Mouse (Mus musculus): ENCODE results near the gene Ergic1.

Ergic1 gene

DNA sequence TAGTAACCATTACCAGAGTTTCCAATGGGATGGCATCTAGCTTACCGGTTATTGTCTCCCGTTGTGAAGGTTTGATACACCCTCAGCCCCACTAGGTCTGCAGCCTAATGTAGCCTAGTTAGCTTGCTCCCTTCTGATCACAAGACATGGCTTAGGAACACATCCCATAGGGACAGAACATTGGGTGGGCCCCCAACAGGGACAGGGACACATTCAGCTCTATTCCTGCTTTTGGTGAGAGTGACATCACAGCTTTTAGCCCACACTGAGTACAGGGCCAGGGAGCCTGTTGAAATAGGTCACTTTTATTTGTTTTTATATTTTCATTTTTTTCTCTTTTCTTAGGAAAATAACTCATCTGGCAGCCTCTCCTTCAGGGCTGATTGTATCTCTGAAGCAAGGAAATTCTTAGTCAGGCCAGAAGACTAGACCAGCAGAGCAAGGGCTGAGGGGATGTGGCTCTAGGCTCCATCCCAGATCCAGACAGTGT lies 64.3 kb downstream of the Ergic1 start:
- no peak for DNase-seq (ENCODE audit: low spot score)

DNA sequence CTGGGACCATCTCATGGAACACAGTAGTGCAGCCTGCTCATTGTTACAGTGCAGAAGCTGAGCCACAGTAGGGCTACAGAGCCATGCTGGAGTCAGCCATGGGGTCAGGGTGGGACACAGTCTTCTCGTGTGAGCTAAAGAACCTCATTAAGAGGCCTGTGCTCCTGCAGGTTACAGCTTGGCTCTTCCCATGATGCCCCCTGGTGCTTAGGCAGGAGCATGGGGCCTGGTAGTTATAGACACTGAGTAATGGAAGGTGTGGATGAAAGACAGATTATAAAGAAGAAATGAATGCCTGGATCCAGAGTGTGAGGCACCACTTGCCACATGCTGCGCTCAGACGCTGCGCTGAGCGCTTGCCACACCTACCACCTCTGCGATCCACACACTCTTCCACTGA lies 67.2 kb downstream of the Ergic1 start:
- DNase-seq (ENCODE audit: low spot score), result no peak

DNA sequence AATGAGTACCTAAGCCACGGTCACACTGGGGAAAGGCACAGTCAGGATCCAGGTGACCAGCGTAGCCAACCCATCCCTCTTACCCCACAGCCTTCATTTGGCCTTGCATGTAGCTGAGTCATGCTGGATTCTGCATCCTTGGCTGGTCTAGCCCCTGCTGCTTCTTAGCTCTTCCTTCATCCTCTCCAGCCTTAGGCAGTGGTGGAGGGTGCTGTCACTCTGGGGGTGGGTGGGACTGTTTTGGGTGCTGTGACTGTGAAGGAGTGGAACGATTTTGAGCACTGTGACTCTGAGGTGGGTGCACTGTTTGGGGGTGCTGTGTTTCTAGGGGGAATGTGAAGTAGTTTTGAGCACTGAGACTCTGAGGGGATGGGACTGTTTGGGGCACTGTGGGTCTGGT lies 67.6 kb downstream of the Ergic1 start:
- DNase-seq (ENCODE audit: low spot score), result no peak

DNA sequence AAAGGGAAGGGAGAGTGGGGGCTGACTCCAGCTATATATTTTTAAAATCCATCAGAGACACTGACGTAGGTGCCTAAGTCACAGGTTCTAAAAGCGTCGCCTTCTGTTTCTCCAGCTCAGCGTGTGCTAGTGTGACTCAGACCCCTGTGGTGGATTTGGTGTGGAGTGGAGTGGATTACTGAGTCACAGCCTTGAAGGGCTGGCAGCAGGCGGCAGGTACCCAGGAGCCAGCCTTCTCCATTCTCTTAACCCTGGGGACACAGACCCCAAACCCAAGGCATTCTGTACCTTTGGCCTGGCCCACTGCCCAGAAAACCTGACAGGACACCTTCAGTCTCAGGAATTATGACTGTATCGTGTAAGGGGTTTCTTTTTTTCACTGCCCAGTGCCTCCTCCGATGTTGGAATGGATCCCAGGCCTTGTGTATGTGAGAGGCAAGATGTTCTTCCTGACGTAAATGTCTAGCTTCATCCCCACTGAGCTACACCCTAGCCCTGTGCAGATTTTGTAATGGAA lies 70.6 kb downstream of the Ergic1 start:
- DNase-seq (ENCODE audit: low spot score), result no peak

DNA sequence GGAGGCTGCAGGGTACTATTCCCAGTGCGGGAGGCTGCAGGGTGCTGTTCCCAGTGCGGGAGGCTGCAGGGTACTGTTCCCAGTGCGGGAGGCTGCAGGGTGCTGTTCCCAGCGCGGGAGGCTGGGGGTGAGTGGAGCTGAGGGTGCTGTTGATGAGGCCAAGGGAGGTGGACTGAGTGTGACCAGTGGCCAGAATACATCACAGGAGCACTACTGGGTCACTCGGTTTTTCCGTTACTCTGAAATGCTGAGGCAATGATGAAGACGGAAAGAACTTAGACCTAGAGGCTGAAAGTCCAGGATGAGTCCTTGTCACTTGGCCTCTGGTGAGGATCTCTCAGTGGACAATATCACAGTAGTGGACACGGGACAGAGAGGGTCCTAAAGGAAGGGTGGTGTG lies 71.9 kb downstream of the Ergic1 start:
- DNase-seq (ENCODE audit: low spot score), result no peak

DNA sequence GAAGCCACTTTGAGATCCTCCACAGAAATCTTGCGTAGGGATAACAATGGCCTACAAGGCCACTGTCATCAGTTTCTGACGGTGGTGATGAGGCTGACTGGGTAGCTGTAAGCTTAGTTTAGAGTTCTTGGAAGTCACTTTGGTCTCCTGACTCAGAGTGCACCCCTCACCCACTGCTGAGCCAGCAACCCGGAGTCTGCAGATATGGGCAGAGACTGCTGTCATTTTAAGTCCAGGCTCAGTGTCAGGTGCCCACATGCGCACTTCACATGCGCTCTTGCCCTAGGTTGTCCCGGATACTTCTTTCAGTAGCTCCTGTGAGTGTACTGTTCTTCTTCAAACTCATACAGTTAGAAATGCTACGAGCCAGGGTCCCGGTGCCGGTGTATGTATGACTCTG lies 72.6 kb downstream of the Ergic1 start:
- DNase-seq (ENCODE audit: low spot score), result no peak

DNA sequence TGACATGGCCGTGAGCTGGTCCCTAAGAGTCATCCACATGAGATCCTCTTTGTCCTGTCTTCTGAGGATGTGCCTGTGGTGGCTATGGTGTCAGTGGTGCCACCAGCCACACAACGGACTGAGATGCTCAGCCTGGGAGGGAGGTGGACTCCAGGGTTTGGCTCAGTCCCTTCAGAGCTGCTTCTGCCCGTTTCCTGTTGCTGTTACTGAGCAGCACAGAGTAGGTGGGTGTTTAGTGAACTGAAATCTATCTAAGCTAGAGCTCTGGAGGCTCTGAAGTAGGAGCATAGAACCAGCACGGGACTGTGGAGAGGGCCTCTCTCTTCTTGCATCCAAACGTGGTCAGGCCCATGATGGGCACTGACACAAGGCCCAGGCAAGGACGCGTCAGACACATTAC lies 73.2 kb downstream of the Ergic1 start:
- no peak for DNase-seq (ENCODE audit: low spot score)

DNA sequence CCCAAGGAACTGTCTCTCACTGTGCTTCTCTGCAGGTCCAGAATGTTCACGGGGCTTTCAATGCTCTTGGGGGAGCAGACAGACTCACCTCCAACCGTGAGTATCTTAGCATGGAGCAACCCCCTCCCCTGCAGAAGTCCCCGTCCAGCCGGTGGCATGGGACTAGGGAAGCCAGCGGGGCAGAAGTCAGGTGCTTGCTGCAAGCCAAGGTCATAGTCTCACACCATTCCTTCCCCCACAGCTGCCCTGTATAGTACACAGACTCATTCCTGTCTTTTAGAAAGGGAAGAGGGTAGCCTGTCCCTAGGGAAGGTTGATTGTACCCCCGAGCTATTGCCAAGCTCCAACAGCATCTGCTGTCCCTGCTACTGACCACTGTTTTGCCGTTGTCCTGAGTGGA lies 74.7 kb downstream of the Ergic1 start:
- DNase-seq (ENCODE audit: low spot score), result no peak

DNA sequence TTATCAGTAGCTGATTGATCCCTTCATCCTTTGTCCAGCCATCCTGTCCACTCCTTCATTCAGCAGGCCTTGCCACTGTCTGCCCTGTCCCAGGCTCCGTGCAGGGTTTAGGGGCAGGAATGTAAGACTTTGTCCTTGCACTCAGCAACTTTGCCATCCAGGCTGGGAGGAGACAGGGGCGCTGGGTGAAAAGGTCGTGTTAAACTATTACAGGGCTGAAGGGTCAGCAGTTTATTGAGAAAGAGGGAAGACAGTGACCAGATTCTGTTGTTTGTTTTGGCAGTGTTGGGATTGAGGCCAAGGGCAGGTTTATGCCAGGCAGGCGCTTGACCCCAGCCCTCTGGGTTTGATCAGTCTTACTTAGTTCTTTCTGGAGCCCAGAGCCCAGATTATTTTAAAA lies 76.6 kb downstream of the Ergic1 start:
- no peak for DNase-seq (ENCODE audit: low spot score)

DNA sequence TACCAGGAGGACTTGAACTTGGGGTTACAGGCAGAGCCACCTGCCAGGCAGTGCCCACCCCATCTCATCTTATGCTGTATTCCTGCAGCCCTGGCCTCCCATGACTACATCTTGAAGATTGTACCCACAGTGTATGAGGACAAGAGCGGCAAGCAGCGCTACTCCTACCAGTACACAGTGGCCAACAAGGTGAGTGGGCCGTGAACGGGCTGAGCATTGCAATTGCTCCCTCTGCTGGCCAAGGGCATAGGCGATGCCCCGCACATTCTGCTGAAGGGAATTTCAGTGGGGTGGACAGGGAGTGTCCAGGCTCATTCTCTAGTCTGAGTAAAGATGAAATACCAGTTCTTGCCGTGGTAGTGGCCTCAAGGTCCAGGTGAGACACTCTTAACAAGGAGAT lies 77.4 kb downstream of the Ergic1 start:
- DNase-seq (ENCODE audit: low spot score), result peak; percentile 86

DNA sequence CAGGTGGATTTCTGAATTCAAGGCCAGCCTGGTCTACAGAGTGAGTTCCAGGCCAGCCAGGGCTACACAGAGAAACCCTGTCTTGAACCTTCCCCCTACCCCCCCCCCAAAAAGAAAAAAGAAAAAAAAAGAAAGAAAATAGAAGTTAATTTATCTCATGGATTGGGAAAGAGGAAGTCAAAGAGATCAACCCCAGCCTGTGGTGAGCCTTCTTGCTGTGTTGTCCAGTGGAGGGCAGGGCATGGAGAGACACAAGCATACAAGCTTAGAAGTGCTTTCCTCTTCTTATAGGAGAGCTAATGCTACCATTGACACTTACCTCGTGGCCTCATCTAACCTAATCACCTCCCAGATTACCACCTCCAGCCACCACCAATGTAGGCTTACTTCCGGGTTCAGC lies 78.5 kb downstream of the Ergic1 start:
- no peak for DNase-seq (ENCODE audit: low spot score)

DNA sequence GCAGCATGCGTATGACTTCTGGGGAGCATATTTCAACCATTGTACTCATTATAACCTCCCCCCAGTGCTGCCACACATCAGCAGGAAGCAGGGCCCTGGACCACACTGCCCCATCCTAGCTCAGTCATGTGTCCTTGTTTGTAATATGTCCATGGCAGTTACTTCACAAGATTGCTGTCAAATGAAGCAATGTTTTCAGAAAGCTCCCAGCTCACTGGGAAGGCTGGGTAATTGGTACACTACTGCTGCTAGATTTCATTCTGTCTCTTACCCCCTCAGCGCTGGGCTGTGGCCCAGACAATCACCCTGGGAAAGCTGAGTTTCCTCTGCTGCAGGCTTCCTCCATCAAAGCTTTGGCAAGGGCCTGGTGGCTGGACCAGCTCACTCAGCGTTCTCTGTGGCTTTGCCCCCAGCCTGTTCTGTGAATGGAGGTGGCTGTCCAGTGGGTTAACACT lies 79.0 kb downstream of the Ergic1 start:
- DNase-seq (ENCODE audit: low spot score), result no peak

DNA sequence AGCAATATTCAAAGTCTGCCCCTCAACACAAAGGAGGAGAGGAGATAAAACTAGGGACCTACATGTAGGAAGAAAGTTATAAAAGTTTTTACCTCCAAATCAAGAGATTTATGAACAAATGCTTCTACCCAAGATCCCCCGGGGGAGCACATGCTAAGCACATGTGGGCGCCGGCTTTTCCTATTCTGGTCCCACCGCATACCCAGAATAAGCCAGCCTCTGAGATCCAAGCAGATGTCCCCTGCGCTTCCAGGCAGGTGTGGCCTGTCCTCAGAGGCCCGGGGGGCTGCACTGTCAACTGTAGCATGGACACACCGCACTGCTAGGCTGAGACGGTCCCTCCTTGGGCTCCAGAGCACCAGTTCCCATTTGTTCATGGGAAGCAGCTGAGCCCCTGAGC lies 82.2 kb downstream of the Ergic1 start:
- DNase-seq (ENCODE audit: low spot score), result no peak

DNA sequence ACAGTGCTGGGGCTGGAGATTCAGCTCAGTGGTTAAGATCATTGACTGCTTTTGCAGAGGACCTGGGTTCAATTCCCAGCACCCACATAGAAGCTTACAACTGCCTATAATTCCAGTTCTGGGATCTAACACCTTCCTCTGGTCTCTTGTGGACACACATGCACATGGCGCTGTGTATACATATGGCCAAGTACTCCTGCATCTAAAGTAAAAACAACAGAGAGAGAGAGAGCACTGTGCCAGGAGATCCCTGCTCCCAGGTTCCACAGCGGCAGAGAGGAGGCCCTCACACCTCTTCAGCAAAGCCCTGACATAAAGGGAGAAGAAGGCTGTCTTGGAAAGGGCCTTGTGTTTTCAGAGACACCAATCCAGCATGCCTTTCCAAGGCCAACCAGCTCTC lies 82.7 kb downstream of the Ergic1 start:
- DNase-seq (ENCODE audit: low spot score), result no peak

DNA sequence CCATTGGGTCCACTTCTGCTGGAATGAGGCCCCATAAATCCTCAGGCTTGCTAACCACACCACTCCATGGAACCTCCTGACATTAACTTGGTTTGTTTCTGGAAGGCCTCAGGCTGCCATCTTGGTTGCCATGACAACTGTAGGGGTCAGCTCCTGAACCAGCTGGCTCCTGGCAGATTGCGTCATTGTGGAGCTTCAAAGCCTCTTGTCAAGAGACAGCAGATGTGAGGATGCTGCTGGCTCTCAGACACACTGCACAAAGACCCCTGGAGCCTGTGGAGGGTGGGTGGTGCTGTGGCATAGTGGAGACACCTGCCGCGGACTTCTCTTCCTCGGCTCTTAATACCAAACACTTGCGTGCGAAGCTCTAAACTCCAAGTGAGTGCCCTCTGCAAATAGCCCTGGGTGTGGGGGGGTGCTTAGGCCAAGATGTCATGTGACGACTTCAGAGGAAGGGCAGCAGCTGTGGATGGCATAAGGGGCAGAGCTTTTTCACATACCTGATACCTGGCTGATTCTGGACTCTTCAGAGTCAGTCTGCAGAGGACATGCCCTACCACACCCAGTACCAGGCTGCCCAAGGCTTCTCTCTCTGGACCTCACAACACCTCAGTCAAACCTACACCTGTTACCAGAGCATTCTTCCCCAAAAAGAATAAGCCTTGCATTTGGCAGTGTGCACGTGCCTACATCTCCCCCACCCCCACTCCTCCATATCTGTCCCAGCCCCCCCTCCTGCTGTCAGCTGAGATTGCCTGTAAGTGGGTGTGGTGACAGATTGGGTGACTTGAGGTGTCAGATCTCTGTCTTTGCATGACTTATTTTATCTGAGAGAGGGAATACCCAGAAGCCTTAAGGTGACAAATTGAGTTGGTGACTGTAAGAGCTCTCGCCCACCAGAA lies 83.5 kb downstream of the Ergic1 start:
- no peak for DNase-seq (ENCODE audit: low spot score)

DNA sequence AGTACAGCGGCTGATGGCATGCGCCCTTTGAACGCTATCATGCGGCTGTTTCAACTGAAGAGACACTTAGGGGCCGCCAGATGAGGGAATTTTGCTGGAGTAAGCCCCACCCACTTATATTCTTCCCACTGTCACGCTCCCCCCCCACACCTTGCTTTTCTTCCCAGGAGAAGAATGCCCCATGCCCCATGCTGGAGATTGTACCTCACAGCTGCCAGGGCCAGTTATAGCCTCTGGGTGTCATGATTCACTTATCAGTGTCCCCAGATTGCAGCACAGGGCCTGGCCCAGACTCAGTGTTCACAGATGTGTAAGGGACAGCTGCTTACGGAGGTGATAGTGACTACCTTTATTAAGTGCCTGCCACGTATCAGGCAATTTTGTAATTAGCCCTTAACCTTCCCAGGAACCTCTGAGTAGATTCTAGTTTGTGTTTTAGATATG lies 84.1 kb downstream of the Ergic1 start:
- DNase-seq (ENCODE audit: low spot score), result no peak

DNA sequence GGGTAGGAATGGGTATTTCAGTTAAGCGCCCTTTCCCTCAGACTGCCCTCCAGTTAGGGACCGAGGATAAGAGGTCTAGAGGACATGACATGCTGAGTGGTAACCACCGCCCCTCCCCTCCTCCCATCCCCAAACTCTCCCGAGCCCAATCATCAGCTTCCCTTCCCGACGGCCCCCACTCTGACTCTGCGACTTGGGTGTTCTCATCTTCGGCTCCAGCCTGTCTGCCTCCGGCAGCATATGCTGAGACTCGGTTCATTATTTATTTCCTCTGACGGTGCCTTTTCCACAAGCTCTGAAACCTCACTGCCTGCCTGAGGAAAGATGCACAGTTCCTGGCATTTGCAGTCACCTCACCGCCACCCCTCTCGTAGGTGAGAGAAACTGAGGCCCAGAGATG lies 86.0 kb downstream of the Ergic1 start:
- no peak for DNase-seq (ENCODE audit: low spot score)

DNA sequence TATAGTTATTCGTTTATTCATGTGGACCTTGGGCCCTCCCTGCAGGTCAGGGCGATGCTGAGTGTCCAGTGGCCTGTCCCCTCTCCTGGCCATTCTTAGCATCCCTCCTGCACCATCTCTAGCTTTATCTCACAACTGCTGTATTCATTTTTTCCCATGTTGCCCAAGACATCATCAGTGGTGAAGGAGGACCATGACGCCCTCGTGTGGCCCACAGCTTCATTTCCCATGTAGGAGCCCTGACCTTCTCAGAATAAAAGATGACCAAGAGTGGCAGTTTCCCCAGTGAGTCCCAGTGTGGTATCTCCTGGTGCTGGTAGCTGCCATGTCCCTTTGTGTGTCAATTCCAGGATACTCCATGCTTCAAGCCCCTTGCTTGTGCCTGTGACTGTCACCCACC lies 88.3 kb downstream of the Ergic1 start:
- DNase-seq (ENCODE audit: low spot score), result no peak

DNA sequence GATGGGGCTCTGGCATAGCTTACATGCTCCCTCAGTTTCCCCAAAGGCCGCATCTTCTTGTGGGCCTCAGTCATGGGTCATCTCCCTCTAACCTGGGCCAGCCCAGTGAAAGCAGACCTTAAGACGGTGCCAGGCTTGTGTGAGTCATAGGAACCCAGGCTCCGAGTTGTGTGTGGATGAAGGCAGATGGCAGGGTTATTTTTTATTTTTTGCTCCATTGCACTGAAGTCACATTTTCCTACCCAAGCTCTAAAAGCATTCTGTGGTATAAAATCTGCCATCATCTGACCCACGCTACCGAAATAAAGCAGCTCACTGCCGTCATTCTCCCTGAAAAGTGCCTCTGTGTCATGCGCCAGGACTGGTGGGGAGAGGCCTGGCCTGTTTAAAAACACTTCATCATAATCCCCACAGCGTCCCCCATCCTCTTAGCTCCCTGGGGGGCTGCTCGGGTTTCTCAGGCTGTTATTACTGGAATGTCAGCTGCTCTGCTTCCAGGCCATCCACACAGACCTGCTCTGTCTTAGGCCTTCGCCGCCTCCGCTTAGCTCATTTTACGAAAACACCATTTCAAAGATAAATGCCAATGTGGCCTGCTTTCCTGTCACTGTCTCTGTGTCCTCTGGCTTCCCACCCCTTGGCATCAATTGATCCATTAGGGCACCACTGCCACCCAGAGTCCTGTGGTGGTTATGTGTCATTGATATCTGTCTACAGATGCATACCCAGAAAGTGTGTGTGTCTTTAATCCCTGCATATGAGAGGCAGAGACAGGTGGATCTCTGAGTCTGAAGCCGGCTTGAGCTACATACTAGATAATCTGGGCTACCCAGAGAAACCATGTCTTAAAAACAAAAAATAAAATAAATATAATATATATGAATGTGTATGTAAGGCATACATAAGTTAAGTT lies 89.4 kb downstream of the Ergic1 start:
- DNase-seq (ENCODE audit: low spot score), result no peak

DNA sequence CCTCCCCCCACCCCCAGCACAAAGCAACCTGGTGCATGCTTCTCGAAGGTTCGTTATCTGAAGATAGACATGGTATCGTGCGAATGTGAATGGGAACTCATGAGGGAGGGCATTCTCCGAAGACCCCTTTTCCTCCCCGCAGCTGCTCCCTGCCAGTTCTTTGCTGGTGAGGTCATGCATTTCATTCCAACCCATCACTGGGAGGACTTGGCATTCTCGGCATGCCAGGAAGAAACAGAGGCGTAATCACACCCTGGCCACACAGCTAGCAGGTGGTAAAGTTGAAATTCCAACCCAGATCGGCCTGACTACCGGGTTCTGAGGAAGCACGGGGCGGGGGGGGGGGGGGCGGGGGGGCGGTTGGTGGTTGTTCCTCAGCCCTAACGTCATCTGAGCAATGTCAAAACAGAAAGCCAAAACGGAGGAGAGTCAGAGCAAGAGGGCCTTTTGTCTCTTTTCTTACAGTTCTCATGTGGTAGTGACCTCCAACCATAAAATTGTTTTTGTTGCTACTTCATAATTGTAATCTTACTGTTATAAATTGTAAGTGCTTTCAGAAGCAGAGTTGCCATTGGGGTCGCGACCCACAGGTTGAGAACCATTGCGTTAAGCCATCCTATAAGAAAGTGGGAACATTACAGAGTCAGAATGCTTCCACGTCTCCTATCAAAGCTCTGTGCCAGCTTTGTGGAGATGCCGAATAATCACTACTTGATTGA lies 97.7 kb downstream of the Ergic1 start:
- no peak for DNase-seq (ENCODE audit: low spot score)

DNA sequence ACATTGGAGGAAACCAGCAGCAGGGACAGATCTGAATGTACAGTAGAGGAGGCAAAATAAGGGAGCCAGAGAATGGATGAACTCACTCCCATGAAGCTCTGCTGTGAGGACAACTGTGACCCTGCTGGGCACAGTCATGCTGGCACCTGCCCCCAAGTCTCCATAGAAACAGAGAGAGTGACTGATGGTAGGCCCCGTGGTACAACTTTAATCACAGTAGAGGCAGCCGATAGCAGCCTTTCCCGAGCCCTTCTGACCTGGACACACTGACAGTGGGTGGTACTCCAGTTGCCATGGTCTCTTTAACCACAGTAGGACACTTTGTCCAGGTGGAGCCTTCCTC lies 98.3 kb downstream of the Ergic1 start:
- no peak for DNase-seq (ENCODE audit: low spot score)

Measured in urinary bladder, postnatal 14 days (tissue).